Mouse (Mus musculus) liver, adult 2 months (tissue): Measurements from ENCODE around the gene Olfr630. TPM values are rescaled to one million over a fixed set of nuclear protein-coding genes. Genes with fewer than 3 reads are reported as not detected.
"Not testable (repeated sequence)": the region's sequence is repeated elsewhere in the genome, so short reads cannot be mapped to it uniquely, and the experiment has no call there.

Experiments used
- DNase-seq: peaks from one replicate; pipeline ENCODE4 v3.0.0-alpha.2; 2011; ENCODE audit warnings: low read depth, low spot score; ENCODE audit errors: extremely low read depth
- H3K27ac ChIP-seq: fragments of 200-500 bp; replicated peaks from 2 replicates; pipeline ENCODE4 v1.5.1; 2012; ENCODE audit warnings: low read depth, mild to moderate bottlenecking, control low read depth, inconsistent platforms, low read length; ENCODE audit not compliant: insufficient read depth
- H3K27me3 ChIP-seq: fragments of 200-500 bp; 2 replicates; pipeline ENCODE4 v1.6.1; 2012; ENCODE audit warnings: mild to moderate bottlenecking, moderate library complexity, low read length, inconsistent platforms; ENCODE audit not compliant: control insufficient read depth, insufficient read depth
- H3K36me3 ChIP-seq: fragments of 200-500 bp; 2 replicates; pipeline ENCODE4 v1.6.1; 2012; ENCODE audit warnings: low read length, inconsistent platforms; ENCODE audit not compliant: control insufficient read depth, insufficient read depth
- H3K4me1 ChIP-seq: fragments of 200-500 bp; 2 replicates; pipeline ENCODE4 v1.6.1; 2011; ENCODE audit warnings: low read length; ENCODE audit not compliant: control insufficient read depth, insufficient read depth
- H3K4me3 ChIP-seq: fragments of 200-500 bp; 2 replicates; pipeline ENCODE4 v1.5.1; 2011; ENCODE audit warnings: low read depth, mild to moderate bottlenecking, control low read depth, low read length, moderate library complexity; ENCODE audit not compliant: insufficient read depth
- H3K79me2 ChIP-seq: fragments of 200-500 bp; 2 replicates; pipeline ENCODE4 v1.6.1; 2012; ENCODE audit warnings: inconsistent platforms, mild to moderate bottlenecking, low read length, moderate library complexity; ENCODE audit not compliant: control insufficient read depth, insufficient read depth
- H3K9ac ChIP-seq: fragments of 200-500 bp; 2 replicates; pipeline ENCODE4 v1.6.1; 2012; ENCODE audit warnings: low read depth, mild to moderate bottlenecking, control low read depth, inconsistent platforms, low read length
- CTCF ChIP-seq: fragments of 200-500 bp; IDR thresholded peaks from 2 replicates; pipeline ENCODE4 v1.5.1; 2011; ENCODE audit warnings: low read depth, low read length, control low read depth
- POLR2A ChIP-seq: fragments of 200-500 bp; IDR thresholded peaks from 2 replicates; pipeline ENCODE4 v1.6.1; 2011; ENCODE audit warnings: low read length, control low read depth; ENCODE audit not compliant: insufficient read depth; ENCODE audit errors: extremely low read depth
- WGBS: fragments of 180-500 bp; shearing (Covaris S2); methylation state at CpG from one replicate; pipeline ENCODE4 v1.1.7; 2018; 5-methylcytosine and 5-hydroxymethylcytosine counted together
- polyA plus RNA-seq: library from polyadenylated mRNA; depleted of rRNA; stranded (reverse); fragments of >200 nt; gene quantifications from 2 replicates; pipeline ENCODE4 v1.2.3, GENCODE M21; 2012
- total RNA-seq: library from RNA; depleted of rRNA; stranded (reverse); fragments of >200 nt; gene quantifications from 2 replicates; pipeline ENCODE4 v1.2.3, GENCODE M21; 2014

Olfr630 gene
- total and polyA plus RNA-seq, 2 experiments = not detected

GRCm38 (mm10) chr7:103771494-103771893, 14.4 kb upstream of the Olfr630 start, which contains the start of gene Olfr69:
Olfr69 (minus strand) TSS chr7:103771594.
- Histone ChIP-seq H3K4me1 (no peaks in the 10 kb centered on the region), H3K27me3 (no peaks in the 10 kb centered on the region), H3K79me2 (no peaks in the 10 kb centered on the region), H3K36me3 (no peaks in the 10 kb centered on the region), H3K9ac (no peak within 1 kb of the TSS), H3K27ac (no peak within 1 kb of the TSS), H3K4me3 (no peak within 1 kb of the TSS)
- no peak for DNase-seq
- 58% methylated on average over 2 of the region's 2 CpGs for WGBS
- TF ChIP-seq POLR2A (no peak), CTCF (no peak)

GRCm38 (mm10) chr7:103767687-103768086, 10.6 kb upstream of the Olfr630 start:
- WGBS = 79% methylated on average over 6 of the region's 6 CpGs
- not testable (repeated sequence) for H3K27ac ChIP-seq, H3K36me3 ChIP-seq, H3K4me3 ChIP-seq, H3K79me2 ChIP-seq, DNase-seq, H3K27me3 ChIP-seq, H3K4me1 ChIP-seq, H3K9ac ChIP-seq

- H3K4me1 ChIP-seq, H3K27ac ChIP-seq, H3K9ac ChIP-seq, H3K79me2 ChIP-seq, H3K4me3 ChIP-seq, H3K36me3 ChIP-seq, H3K27me3 ChIP-seq: not testable (repeated sequence)
- 74% methylated on average over 6 of the region's 6 CpGs for WGBS
- peak; percentile 12 for DNase-seq
These were observed 5.1 kb upstream of the Olfr630 start for GRCm38 (mm10) chr7:103762212-103762611.

- H3K27ac ChIP-seq = no peak within 1 kb of the TSS
- no peaks in the 10 kb centered on the region for H3K27me3 ChIP-seq
- 77% methylated on average over 2 of the region's 2 CpGs for WGBS
- TF ChIP-seq CTCF = no peak
- no peak for TF ChIP-seq POLR2A
- H3K36me3 ChIP-seq = no peaks in the 10 kb centered on the region
- H3K79me2 ChIP-seq = no peaks in the 10 kb centered on the region
- no peak for DNase-seq
- H3K4me1 ChIP-seq = no peaks in the 10 kb centered on the region
- no peak within 1 kb of the TSS for H3K4me3 ChIP-seq
- no peak within 1 kb of the TSS for H3K9ac ChIP-seq
These were observed 12.3 kb downstream of the Olfr630 start, which contains the start of gene Olfr629 for GRCm38 (mm10) chr7:103744843-103745242. Olfr629 (minus strand) TSS chr7:103744943.

GRCm38 (mm10) chr7:103730074-103730473, 27.1 kb downstream of the Olfr630 start, which contains the start of gene Olfr628:
Olfr628 (plus strand) TSS chr7:103730374.
- 85% methylated on average over 1 of the region's 1 CpGs for WGBS
- no peaks in the 10 kb centered on the region for H3K4me1 ChIP-seq
- TF ChIP-seq CTCF = no peak
- TF ChIP-seq POLR2A = no peak
- no peaks in the 10 kb centered on the region for H3K36me3 ChIP-seq
- no peaks in the 10 kb centered on the region for H3K79me2 ChIP-seq
- no peak within 1 kb of the TSS for H3K9ac ChIP-seq
- H3K27ac ChIP-seq = no peak within 1 kb of the TSS
- no peak for DNase-seq
- H3K27me3 ChIP-seq = no peaks in the 10 kb centered on the region
- no peak within 1 kb of the TSS for H3K4me3 ChIP-seq

GRCm38 (mm10) chr7:103716398-103716797, 40.7 kb downstream of the Olfr630 start:
- DNase-seq, H3K4me3 ChIP-seq, H3K4me1 ChIP-seq, H3K79me2 ChIP-seq, H3K36me3 ChIP-seq, H3K27me3 ChIP-seq, H3K27ac ChIP-seq, H3K9ac ChIP-seq: not testable (repeated sequence)
- 97% methylated on average over 1 of the region's 1 CpGs for WGBS

GRCm38 (mm10) chr7:103714371-103714770, 42.8 kb downstream of the Olfr630 start, which contains the start of gene Olfr243:
Olfr243 (plus strand) TSS chr7:103714671.
- Histone ChIP-seq H3K27me3 (no peaks in the 10 kb centered on the region), H3K4me3 (no peak within 1 kb of the TSS), H3K79me2 (no peaks in the 10 kb centered on the region), H3K36me3 (no peaks in the 10 kb centered on the region), H3K4me1 (no peaks in the 10 kb centered on the region), H3K27ac (no peak within 1 kb of the TSS), H3K9ac (no peak within 1 kb of the TSS)
- TF ChIP-seq POLR2A (no peak), CTCF (no peak)
- DNase-seq = no peak
